8 mouse cellular contexts compared by ENCODE assay signal in the genomic region with DNA sequence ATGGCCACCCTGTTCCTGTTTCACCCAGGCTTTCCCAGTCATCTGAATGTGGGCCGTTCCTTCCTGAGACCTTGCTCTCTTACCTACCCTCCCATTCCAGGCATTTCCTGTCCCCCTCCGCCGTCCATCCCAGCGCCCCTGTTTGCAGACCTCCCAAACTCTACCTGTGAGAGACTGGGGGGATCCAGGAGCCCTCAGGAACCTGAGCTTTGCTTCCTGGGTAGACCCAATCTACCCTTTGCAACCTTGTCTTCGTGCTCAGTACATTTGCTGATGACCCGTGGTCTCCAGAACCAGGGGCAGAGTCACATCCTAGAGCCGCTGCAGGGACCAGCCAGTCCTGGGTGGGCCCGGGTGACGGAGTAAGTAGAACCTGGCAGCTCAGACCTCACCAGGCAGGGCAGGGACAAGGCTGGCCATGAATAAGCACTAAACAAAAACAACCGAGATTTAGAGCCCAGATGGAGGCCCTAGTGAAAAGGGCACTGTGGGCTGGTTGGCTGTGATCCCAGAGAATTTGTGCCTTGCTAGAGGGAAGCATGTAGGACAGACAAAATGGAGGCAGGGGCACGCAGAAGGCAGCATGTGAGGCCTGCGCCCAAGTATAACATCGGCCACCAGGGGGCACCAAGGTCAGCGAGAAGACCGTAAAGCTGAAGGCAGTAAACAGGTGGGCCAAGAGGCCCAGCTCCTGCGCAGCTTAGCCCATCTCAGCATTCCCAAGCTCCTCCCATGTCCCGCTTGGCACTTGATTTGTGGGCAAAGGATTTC. TPM values are rescaled to one million over a fixed set of nuclear protein-coding genes. Genes with fewer than 3 reads are reported as not detected.
A peak's percentile ranks its signal among the peaks of the same experiment; 100 is the strongest.
DNase-seq lines count a peak whose midpoint lies in the region; ATAC-seq and TF ChIP-seq lines count a peak whose summit lies in the region.

No protein-coding gene starts in this region.

- peak overlapping the region; percentile 67 for H3K27ac ChIP-seq in ES-Bruce4 (ENCODE audit: insufficient read depth, low read length)
- peak overlapping the region; percentile 53; the same call in 1 of the 2 replicates for H3K27ac ChIP-seq in forebrain, embryonic 14.5 days (ENCODE audit: low read depth, low read length)
- H3K27ac ChIP-seq in neural tube, embryonic 15.5 days (replicated peaks) = peak overlapping the region; percentile 82

- no peak for TF ChIP-seq POLR2A in ES-Bruce4 (IDR thresholded peaks at IDR 0.05; ENCODE audit: insufficient read depth, low read length)

- H3K4me3 ChIP-seq in ES-Bruce4 (ENCODE audit: low read depth, low read length) = peak overlapping the region; percentile 55
- no peak overlapping the region for H3K4me3 ChIP-seq in forebrain, embryonic 14.5 days (ENCODE audit: low read depth, low read length)
- H3K4me3 ChIP-seq in neural tube, embryonic 15.5 days (replicated peaks) = no peak overlapping the region

- no peaks in the 10 kb centered on the region for H3K9me3 ChIP-seq in ES-Bruce4 (replicated peaks; ENCODE audit: control insufficient read depth, insufficient read depth, low read length, poor library complexity, severe bottlenecking)
- H3K9me3 ChIP-seq in forebrain, embryonic 14.5 days (replicated peaks; ENCODE audit: control insufficient read depth, low read length) = no peaks in the 10 kb centered on the region
- no peaks in the 10 kb centered on the region for H3K9me3 ChIP-seq in neural tube, embryonic 15.5 days (replicated peaks)

- 34% methylated on average over 17 of the region's 17 CpGs for WGBS in forebrain, embryonic 14.5 days
- WGBS in neural tube, embryonic 15.5 days = 32% methylated on average over 17 of the region's 17 CpGs

- no peaks in the 10 kb centered on the region for H3K27me3 ChIP-seq in ES-Bruce4 (ENCODE audit: control insufficient read depth, insufficient read depth, low read length, poor library complexity, severe bottlenecking)
- no peaks in the 10 kb centered on the region for H3K27me3 ChIP-seq in forebrain, embryonic 14.5 days (replicated peaks; ENCODE audit: control insufficient read depth, insufficient read depth, low read length)
- no peaks in the 10 kb centered on the region for H3K27me3 ChIP-seq in neural tube, embryonic 15.5 days (replicated peaks)

- H3K9ac ChIP-seq in ES-Bruce4 (ENCODE audit: low read depth, poor library complexity, severe bottlenecking) = peak overlapping the region; percentile 60
- no peak overlapping the region for H3K9ac ChIP-seq in forebrain, embryonic 14.5 days (ENCODE audit: low read length)
- no peak overlapping the region for H3K9ac ChIP-seq in neural tube, embryonic 15.5 days (replicated peaks)

- ATAC-seq in cerebellum, adult (ENCODE audit: insufficient number of reproducible peaks, low FRiP score, low TSS enrichment) = peak; percentile 48
- peak; percentile 91 for ATAC-seq in forebrain, embryonic 14.5 days
- peak; percentile 75 for ATAC-seq in neural tube, embryonic 15.5 days (ENCODE audit: low FRiP score)

- no peak overlapping the region for H3K4me2 ChIP-seq in forebrain, embryonic 14.5 days (ENCODE audit: low read length)
- H3K4me2 ChIP-seq in neural tube, embryonic 15.5 days = peak overlapping the region; percentile 19

- H3K36me3 ChIP-seq in ES-Bruce4 (ENCODE audit: control insufficient read depth, insufficient read depth, low read length, poor library complexity, severe bottlenecking) = no peaks in the 10 kb centered on the region
- no peaks in the 10 kb centered on the region for H3K36me3 ChIP-seq in forebrain, embryonic 14.5 days (ENCODE audit: control insufficient read depth, insufficient read depth, low read length)
- H3K36me3 ChIP-seq in neural tube, embryonic 15.5 days = no peaks in the 10 kb centered on the region

- peaks cover 17% of the 10 kb centered on the region for H3K4me1 ChIP-seq in ES-Bruce4 (ENCODE audit: control insufficient read depth, insufficient read depth, low read length)
- peaks cover 14% of the 10 kb centered on the region; the same call in 1 of the 2 replicates for H3K4me1 ChIP-seq in forebrain, embryonic 14.5 days (ENCODE audit: control insufficient read depth, insufficient read depth, low read length)
- peaks cover 38% of the 10 kb centered on the region for H3K4me1 ChIP-seq in neural tube, embryonic 15.5 days

- DNase-seq in forebrain, embryonic 14.5 days (ENCODE audit: low spot score) = peak; percentile 94
- DNase-seq in heart, postnatal 14 days = peak; percentile 95 to 98
- DNase-seq in layer of hippocampus, adult 11-12 months (ENCODE audit: low spot score) = peak; percentile 98
- peak; percentile 91 to 94 for DNase-seq in lung, adult 18-20 months
- DNase-seq in testis, postnatal 14 days (ENCODE audit: low spot score) = peak; percentile 85

- peak; percentile 87 for TF ChIP-seq CTCF in ES-Bruce4 (IDR thresholded peaks at IDR 0.05; ENCODE audit: low read depth, low read length)

- TF ChIP-seq EP300 in ES-Bruce4 (IDR thresholded peaks at IDR 0.05; ENCODE audit: insufficient read depth, low read depth, low read length) = 0 out of 2 replicates have a peak, but pooled peaks have one; percentile 44

- intact Hi-C loops in heart, postnatal 14 days (cut with DNase I) = loop anchor here (1.0 to 5.0 kb wide), 6 partner anchors 46 to 465 kb away; a partner anchor contains a TSS

RNA-seq across cellular contexts. Expression of a gene that starts 2.9 kb away (rescaled TPM):
- polyA plus RNA-seq in ES-Bruce4 (2011; ENCODE audit: insufficient read depth, insufficient read length, low read depth, missing spikeins) = not detected in 2 replicates
- polyA plus RNA-seq in forebrain, embryonic 14.5 days (2014; fragmentation: Nextera tagmentation; extraction: Ambion mirVana) = 0.61 and 1.2 TPM in 2 replicates
- total RNA-seq in heart, postnatal 14 days (2021) = 1 to 10 TPM in 1 of 2 experiments, under 1 TPM in 1; 0.91 to 1.1 TPM
- polyA plus RNA-seq in neural tube, embryonic 15.5 days (2015; fragmentation: Nextera tagmentation; extraction: Ambion mirVana) = 0.51 and 1.4 TPM in 2 replicates

RNA-seq across cellular contexts. Expression of a gene that starts 38.7 kb away (rescaled TPM):
- polyA plus RNA-seq in ES-Bruce4 (2011; ENCODE audit: insufficient read depth, insufficient read length, low read depth, missing spikeins) = 1.9 and 2.2 TPM in 2 replicates
- 0.26 and 0.32 TPM in 2 replicates for polyA plus RNA-seq in forebrain, embryonic 14.5 days (2014; fragmentation: Nextera tagmentation; extraction: Ambion mirVana)
- total RNA-seq in heart, postnatal 14 days (2021) = under 1 TPM in 1 of 2 experiments, not detected in 1; 0.12 TPM
- polyA plus RNA-seq in neural tube, embryonic 15.5 days (2015; fragmentation: Nextera tagmentation; extraction: Ambion mirVana) = 0.58 and 1.5 TPM in 2 replicates

RNA-seq across cellular contexts. Expression of a gene that starts 44.8 kb away (rescaled TPM):
- polyA plus RNA-seq in ES-Bruce4 (2011; ENCODE audit: insufficient read depth, insufficient read length, low read depth, missing spikeins) = 392 and 406 TPM in 2 replicates
- polyA plus RNA-seq in forebrain, embryonic 14.5 days (2014; fragmentation: Nextera tagmentation; extraction: Ambion mirVana) = 343 and 345 TPM in 2 replicates
- 100 to 1,000 TPM; 505 to 506 TPM for total RNA-seq in heart, postnatal 14 days (2021)
- polyA plus RNA-seq in neural tube, embryonic 15.5 days (2015; fragmentation: Nextera tagmentation; extraction: Ambion mirVana) = 493 and 522 TPM in 2 replicates
